Mouse (Mus musculus) kidney, adult 2 months (tissue): Measurements from ENCODE around the gene Evi2b.

Experiments used
- CTCF ChIP-seq: fragments of 200-500 bp; conservative IDR thresholded peaks from 2 replicates; pipeline ENCODE4 v1.5.1; 2011; ENCODE audit warnings: low read depth, mild to moderate bottlenecking, control low read depth, low read length, moderate library complexity, mixed read lengths; ENCODE audit not compliant: insufficient read depth, insufficient read length
- POLR2A ChIP-seq: fragments of 200-500 bp; IDR thresholded peaks from one replicate; pipeline ENCODE4 v1.6.1; 2011; ENCODE audit warnings: low read depth, low read length, control low read depth

GRCm38 (mm10) chr11:79502917-79503316 lies 20.6 kb downstream of the Evi2b start:
- TF ChIP-seq POLR2A (no peak), CTCF (no peak)
